Mouse (Mus musculus) brain, embryonic 18.5 days (tissue): Measurements from ENCODE around the gene Dusp22.

ENCODE experiments used
- DNase-seq: peaks from one replicate; pipeline ENCODE4 v3.0.0-alpha.2; 2012; ENCODE audit warnings: low read depth, low spot score

Gene Dusp22

GRCm38 (mm10) chr13:30669277-30669676 lies 9.5 kb downstream of the Dusp22 start:
- no peak for DNase-seq

- no peak for DNase-seq
Measured at GRCm38 (mm10) chr13:30673878-30674277, 14.1 kb downstream of the Dusp22 start.

GRCm38 (mm10) chr13:30678822-30679221 lies 19.0 kb downstream of the Dusp22 start:
- DNase-seq = no peak

GRCm38 (mm10) chr13:30681866-30682265 lies 22.1 kb downstream of the Dusp22 start:
- no peak for DNase-seq

- no peak for DNase-seq
Measured at GRCm38 (mm10) chr13:30682328-30682727, 22.5 kb downstream of the Dusp22 start.

- no peak for DNase-seq
Measured at GRCm38 (mm10) chr13:30684614-30685122, 24.9 kb downstream of the Dusp22 start.

GRCm38 (mm10) chr13:30685957-30686356 lies 26.2 kb downstream of the Dusp22 start:
- no peak for DNase-seq

- no peak for DNase-seq
Measured at GRCm38 (mm10) chr13:30688035-30688616, 28.3 kb downstream of the Dusp22 start.

GRCm38 (mm10) chr13:30689475-30689874 lies 29.7 kb downstream of the Dusp22 start:
- no peak for DNase-seq

- DNase-seq = no peak
Measured at GRCm38 (mm10) chr13:30691441-30692292, 31.9 kb downstream of the Dusp22 start.

- DNase-seq = no peak
Measured at GRCm38 (mm10) chr13:30692644-30693385, 33.0 kb downstream of the Dusp22 start.

- DNase-seq = no peak
Measured at GRCm38 (mm10) chr13:30695232-30695631, 35.4 kb downstream of the Dusp22 start.

GRCm38 (mm10) chr13:30695890-30696289 lies 36.1 kb downstream of the Dusp22 start:
- DNase-seq = no peak

GRCm38 (mm10) chr13:30697880-30698279 lies 38.1 kb downstream of the Dusp22 start:
- DNase-seq = no peak

GRCm38 (mm10) chr13:30702695-30703094 lies 42.9 kb downstream of the Dusp22 start:
- DNase-seq = no peak

- DNase-seq = no peak
Measured at GRCm38 (mm10) chr13:30704246-30705095, 44.7 kb downstream of the Dusp22 start.

GRCm38 (mm10) chr13:30711066-30711465 lies 51.3 kb downstream of the Dusp22 start:
- no peak for DNase-seq

GRCm38 (mm10) chr13:30711711-30712110 lies 51.9 kb downstream of the Dusp22 start:
- DNase-seq = no peak

- no peak for DNase-seq
Measured at GRCm38 (mm10) chr13:30712280-30712679, 52.5 kb downstream of the Dusp22 start.

GRCm38 (mm10) chr13:30713621-30714020 lies 53.8 kb downstream of the Dusp22 start:
- no peak for DNase-seq

- no peak for DNase-seq
Measured at GRCm38 (mm10) chr13:30714552-30714951, 54.8 kb downstream of the Dusp22 start.
